Mouse (Mus musculus) embryonic facial prominence, embryonic 12.5 days (tissue): Measurements from ENCODE around the gene Ropn1l. TPM values are rescaled to one million over a fixed set of nuclear protein-coding genes. Genes with fewer than 3 reads are reported as not detected.

Experiments used
- ATAC-seq: fragments of 200-750 bp; cut with Nextera tagmentation; 2 replicates; pipeline ENCODE4 v1.8.0; 2017; ENCODE audit not compliant: insufficient number of reproducible peaks, insufficient read depth, low FRiP score, low TSS enrichment
- H3K27ac ChIP-seq: fragments of 300-500 bp; sonication (generic); 2 replicates; pipeline ENCODE4 v1.5.1; 2016; ENCODE audit warnings: mild to moderate bottlenecking
- H3K27me3 ChIP-seq: fragments of 300-500 bp; sonication (generic); 2 replicates; pipeline ENCODE4 v1.6.1; 2016; ENCODE audit warnings: mild to moderate bottlenecking, moderate library complexity
- H3K36me3 ChIP-seq: fragments of 300-500 bp; sonication (generic); 2 replicates; pipeline ENCODE4 v1.6.1; 2016; ENCODE audit warnings: mild to moderate bottlenecking
- H3K4me1 ChIP-seq: fragments of 300-500 bp; sonication (generic); 2 replicates; pipeline ENCODE4 v1.6.1; 2016
- H3K4me2 ChIP-seq: fragments of 300-500 bp; sonication (generic); replicated peaks from 2 replicates; pipeline ENCODE4 v1.6.1; 2016; ENCODE audit warnings: mild to moderate bottlenecking, moderate library complexity
- H3K4me3 ChIP-seq: fragments of 300-500 bp; sonication (generic); 2 replicates; pipeline ENCODE4 v1.5.1; 2016; ENCODE audit warnings: mild to moderate bottlenecking
- H3K9ac ChIP-seq: fragments of 300-500 bp; sonication (generic); 2 replicates; pipeline ENCODE4 v1.6.1; 2016; ENCODE audit warnings: mild to moderate bottlenecking, moderate library complexity
- H3K9me3 ChIP-seq: fragments of 300-500 bp; sonication (generic); 2 replicates; pipeline ENCODE4 v1.6.1; 2016; ENCODE audit warnings: mild to moderate bottlenecking, moderate library complexity
- WGBS: fragments of 180-500 bp; shearing (Covaris S2); methylation state at CpG from one replicate; pipeline ENCODE4 v1.1.7; 2016; 5-methylcytosine and 5-hydroxymethylcytosine counted together
- polyA plus RNA-seq: library from polyadenylated mRNA; unstranded; fragments of >200 nt; fragmentation: Nextera tagmentation; extraction: Ambion mirVana; gene quantifications from 2 replicates; pipeline ENCODE4 v1.2.1, GENCODE M21; 2016

Ropn1l gene
- polyA plus RNA-seq, 1 experiment from 2014 or later, result 1.7 TPM

- ATAC-seq, result no peak
- no peak overlapping the region for H3K9ac ChIP-seq
- H3K4me2 ChIP-seq, result no peak overlapping the region
- no peaks in the 10 kb centered on the region for H3K9me3 ChIP-seq
- H3K4me3 ChIP-seq, result no peak overlapping the region
- H3K4me1 ChIP-seq, result no peaks in the 10 kb centered on the region
- no peaks in the 10 kb centered on the region for H3K27me3 ChIP-seq
- 35% methylated on average over 3 of the region's 3 CpGs for WGBS
- H3K27ac ChIP-seq, result no peak overlapping the region
- no peaks in the 10 kb centered on the region for H3K36me3 ChIP-seq
Observed at GRCm38 (mm10) chr15:31400974-31401373, 52.6 kb downstream of the Ropn1l start.

- H3K9ac ChIP-seq, result no peak overlapping the region
- H3K9me3 ChIP-seq, result no peaks in the 10 kb centered on the region
- WGBS, result 93% methylated on average over 13 of the region's 13 CpGs
- H3K4me3 ChIP-seq, result no peak overlapping the region
- H3K27me3 ChIP-seq, result no peaks in the 10 kb centered on the region
- H3K4me1 ChIP-seq, result no peaks in the 10 kb centered on the region
- no peak overlapping the region for H3K4me2 ChIP-seq
- no peak overlapping the region for H3K27ac ChIP-seq
- ATAC-seq, result no peak
- H3K36me3 ChIP-seq, result no peaks in the 10 kb centered on the region
Observed at GRCm38 (mm10) chr15:31398769-31399168, 54.8 kb downstream of the Ropn1l start.

GRCm38 (mm10) chr15:31397379-31397778, 56.2 kb downstream of the Ropn1l start:
- WGBS, result 81% methylated on average over 3 of the region's 3 CpGs
- Histone ChIP-seq H3K4me2 (no peak overlapping the region), H3K9ac (no peak overlapping the region), H3K27me3 (no peaks in the 10 kb centered on the region), H3K27ac (no peak overlapping the region), H3K4me1 (no peaks in the 10 kb centered on the region), H3K36me3 (no peaks in the 10 kb centered on the region), H3K4me3 (no peak overlapping the region), H3K9me3 (no peaks in the 10 kb centered on the region)
- ATAC-seq, result no peak

- WGBS, result 85% methylated on average over 5 of the region's 5 CpGs
- Histone ChIP-seq H3K9me3 (no peaks in the 10 kb centered on the region), H3K4me2 (no peak overlapping the region), H3K27ac (no peak overlapping the region), H3K4me1 (no peaks in the 10 kb centered on the region), H3K4me3 (no peak overlapping the region), H3K9ac (no peak overlapping the region), H3K36me3 (no peaks in the 10 kb centered on the region), H3K27me3 (no peaks in the 10 kb centered on the region)
- ATAC-seq, result no peak
Observed at GRCm38 (mm10) chr15:31396755-31397154, 56.8 kb downstream of the Ropn1l start.

- Histone ChIP-seq H3K4me3 (no peak overlapping the region), H3K4me2 (no peak overlapping the region), H3K27ac (no peak overlapping the region), H3K27me3 (no peaks in the 10 kb centered on the region), H3K9ac (no peak overlapping the region), H3K9me3 (no peaks in the 10 kb centered on the region), H3K4me1 (no peaks in the 10 kb centered on the region), H3K36me3 (no peaks in the 10 kb centered on the region)
- ATAC-seq, result no peak
- 94% methylated on average over 3 of the region's 4 CpGs for WGBS
Observed at GRCm38 (mm10) chr15:31395986-31396385, 57.6 kb downstream of the Ropn1l start.

- WGBS, result 83% methylated on average over 6 of the region's 6 CpGs
Observed at GRCm38 (mm10) chr15:31393402-31393801, 60.1 kb downstream of the Ropn1l start.

GRCm38 (mm10) chr15:31392705-31393104, 60.8 kb downstream of the Ropn1l start:
- H3K9ac ChIP-seq, result no peak overlapping the region
- no peaks in the 10 kb centered on the region for H3K36me3 ChIP-seq
- no peak overlapping the region for H3K27ac ChIP-seq
- WGBS, result 85% methylated on average over 7 of the region's 7 CpGs
- H3K9me3 ChIP-seq, result no peaks in the 10 kb centered on the region
- no peak overlapping the region for H3K4me3 ChIP-seq
- ATAC-seq, result no peak
- H3K27me3 ChIP-seq, result no peaks in the 10 kb centered on the region
- no peaks in the 10 kb centered on the region for H3K4me1 ChIP-seq
- H3K4me2 ChIP-seq, result no peak overlapping the region

More at GRCm38 (mm10) chr15:31393402-31393801, 60.1 kb downstream of the Ropn1l start:
- Histone ChIP-seq H3K4me3 (no peak overlapping the region), H3K9me3 (no peaks in the 10 kb centered on the region), H3K4me1 (no peaks in the 10 kb centered on the region), H3K27ac (no peak overlapping the region), H3K36me3 (no peaks in the 10 kb centered on the region), H3K27me3 (no peaks in the 10 kb centered on the region), H3K4me2 (no peak overlapping the region), H3K9ac (no peak overlapping the region)
- ATAC-seq, result no peak

- Histone ChIP-seq H3K27me3 (no peaks in the 10 kb centered on the region), H3K4me3 (no peak overlapping the region), H3K4me2 (no peak overlapping the region), H3K9me3 (no peaks in the 10 kb centered on the region), H3K4me1 (no peaks in the 10 kb centered on the region), H3K27ac (no peak overlapping the region), H3K36me3 (no peaks in the 10 kb centered on the region), H3K9ac (no peak overlapping the region)
- ATAC-seq, result no peak
- WGBS, result 83% methylated on average over 4 of the region's 4 CpGs
Observed at GRCm38 (mm10) chr15:31392135-31392534, 61.4 kb downstream of the Ropn1l start.

Other genes with a start within 250 kb of the Ropn1l start
- gene Dap, start 229.4 kb downstream of the Ropn1l start, polyA plus RNA-seq, result 73.3 and 74.1 TPM in 2 replicates
- gene Ankrd33b, start 86.0 kb downstream of the Ropn1l start, polyA plus RNA-seq, result 0.55 and 0.74 TPM in 2 replicates
- 44.0 and 44.6 TPM in 2 replicates for gene March6, start 77.3 kb upstream of the Ropn1l start, polyA plus RNA-seq
- gene Cmbl, start 111.7 kb upstream of the Ropn1l start, polyA plus RNA-seq, result 2.1 and 2.2 TPM in 2 replicates
- 600 and 614 TPM in 2 replicates for gene Cct5, start 148.1 kb upstream of the Ropn1l start, polyA plus RNA-seq
- gene Fam173b, start 148.1 kb upstream of the Ropn1l start, polyA plus RNA-seq, result 11.9 and 12.5 TPM in 2 replicates